Mouse (Mus musculus) Patski (cell line): Measurements from ENCODE around the gene Slc44a2. TPM values are rescaled to one million over a fixed set of nuclear protein-coding genes. Genes with fewer than 3 reads are reported as not detected.

Experiments
- ATAC-seq: fragments of 100-300 bp; one replicate; pipeline ENCODE4 v1.8.0; 2021
- CTCF ChIA-PET: fragments of 350-600 bp; sonication (Branson Sonifier 250); formaldehyde crosslinking; loops from one replicate; lab custom pipeline; 2022; ENCODE audit warnings: inconsistent platforms; lab: Charles Lee
- POLR2A ChIA-PET: fragments of 350-600 bp; sonication (Branson Sonifier 250); formaldehyde crosslinking; loops from one replicate; lab custom pipeline; 2022; ENCODE audit warnings: antibody characterized with exemption, inconsistent platforms; lab: Charles Lee
- DNase-seq: peaks from one replicate; pipeline ENCODE4 v3.0.0-alpha.2; 2011; ENCODE audit warnings: low read depth, low spot score
- H3K27me3 ChIP-seq: fragments of 371-371 bp; one replicate; pipeline ENCODE4 v1.5.1; 2021
- CTCF ChIP-seq: fragments of 100-300 bp; IDR thresholded peaks from one replicate; pipeline ENCODE4 v1.5.1; 2021
- in situ Hi-C: fragments of 300-500 bp; cut with MboI; formaldehyde crosslinking; loops from 3 replicates; pipeline ENCODE4 v1.11.1; 2018; ENCODE audit warnings: low pct_unique_long_range_greater_than_20kb, mixed read lengths
- polyA plus RNA-seq: library from polyadenylated mRNA; unstranded; gene quantifications from one replicate; pipeline ENCODE4 v1.2.3, GENCODE M21; 2021

Slc44a2 gene
- polyA plus RNA-seq, 1 experiment from 2014 or later, result 245 TPM

- no peaks in the 10 kb centered on the region for H3K27me3 ChIP-seq
- DNase-seq, result no peak
- no peak for ATAC-seq
- in situ Hi-C loops, result no loop called here
- TF ChIP-seq CTCF, result no peak
- ChIA-PET POLR2A (interaction anchor here (1.3 kb wide), 1 partner anchor 81 kb away, joined by 4 read pairs; no protein-coding TSS in a partner anchor), CTCF (interaction anchor here (2.5 kb wide), 1 partner anchor 11 kb away, joined by 11 read pairs; no protein-coding TSS in a partner anchor)
Observed at GRCm38 (mm10) chr9:21346627-21347365, 26.3 kb downstream of the Slc44a2 start.

DNA sequence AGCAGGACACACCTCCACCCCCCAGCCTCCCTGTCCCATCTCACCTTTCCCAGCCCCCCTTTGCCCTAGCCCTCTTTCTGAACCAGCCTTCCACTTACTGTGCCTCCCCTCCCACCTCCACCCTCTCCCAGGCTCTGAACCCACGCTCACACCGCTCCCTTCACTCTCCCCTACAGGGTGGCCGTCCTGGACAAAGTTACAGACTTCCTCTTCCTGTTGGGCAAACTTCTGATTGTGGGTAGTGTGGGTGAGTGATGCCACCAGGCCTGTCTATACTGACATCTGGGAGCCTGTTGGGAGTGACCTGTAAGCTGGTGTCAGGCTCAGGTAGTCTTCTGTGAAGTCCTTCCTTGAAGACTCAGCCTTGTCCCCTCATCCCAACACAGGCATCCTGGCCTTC lies 27.7 kb downstream of the Slc44a2 start:
- POLR2A ChIA-PET, result interaction anchor here (1.3 kb wide), 1 partner anchor 82 kb away, joined by 4 read pairs; no protein-coding TSS in a partner anchor
- in situ Hi-C loops, result no loop called here
- DNase-seq, result no peak

DNA sequence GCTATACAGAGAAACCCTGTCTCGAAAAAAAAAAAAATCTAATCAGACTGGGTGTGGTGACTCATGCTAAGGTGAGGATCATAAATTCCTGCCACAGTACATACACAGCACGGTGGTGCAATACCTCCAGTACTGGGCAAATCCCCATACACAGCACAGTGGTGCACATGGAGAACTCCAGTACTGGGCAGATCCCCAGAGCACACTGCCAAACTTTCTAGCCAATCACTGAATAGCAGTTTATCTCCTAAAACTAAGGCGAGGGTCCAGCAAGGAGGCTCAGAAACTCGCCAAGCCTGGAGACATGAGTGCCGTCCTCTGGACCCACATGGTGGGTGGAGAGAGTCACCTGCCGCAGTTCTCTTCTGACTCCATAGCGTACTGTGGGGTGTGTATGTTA lies 30.7 kb downstream of the Slc44a2 start:
- in situ Hi-C loops, result loop anchor here (5.0 kb wide), 1 partner anchor 34 kb away; no protein-coding TSS in a partner anchor

More for the DNA sequence above, 27.7 kb downstream of the Slc44a2 start:
- CTCF ChIA-PET, result no interaction called here
- ATAC-seq, result no peak
- TF ChIP-seq CTCF, result no peak
- H3K27me3 ChIP-seq, result no peaks in the 10 kb centered on the region

DNA sequence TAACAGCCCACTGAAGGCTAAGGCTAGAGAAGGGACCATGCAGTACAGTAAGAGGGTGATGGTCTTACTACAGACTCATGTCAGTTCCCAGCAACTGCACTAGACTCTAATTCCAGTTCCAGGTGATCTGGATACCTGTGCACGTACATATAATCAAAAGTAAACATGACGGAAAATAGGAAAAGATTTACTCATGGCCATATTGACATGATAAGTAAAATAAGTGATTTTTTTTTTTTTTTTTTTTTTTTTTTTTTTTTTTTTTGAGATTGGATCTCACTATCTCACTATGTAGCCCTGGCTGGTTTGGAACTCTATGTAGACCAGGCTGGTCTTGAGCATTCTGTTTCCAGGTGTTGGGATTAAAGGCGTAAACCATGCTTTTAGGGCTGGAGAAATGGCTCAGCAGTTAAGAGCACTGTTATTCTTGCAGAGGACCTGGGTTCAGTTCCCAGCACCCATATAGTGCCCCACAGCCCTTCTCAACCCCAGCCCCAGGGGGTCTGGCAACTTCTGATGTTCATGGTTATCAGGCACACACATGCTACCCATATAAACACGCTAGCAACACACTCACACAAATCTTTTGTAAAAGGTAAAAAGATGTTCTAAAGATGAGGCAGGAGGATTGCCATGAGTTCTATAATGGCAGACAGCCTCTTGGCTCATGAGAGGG lies 31.3 kb downstream of the Slc44a2 start:
- CTCF ChIA-PET, result interaction anchor here (1.8 kb wide), 1 partner anchor 17 kb away, joined by 7 read pairs; no protein-coding TSS in a partner anchor
- POLR2A ChIA-PET, result no interaction called here
- in situ Hi-C loops, result loop anchor here (5.0 kb wide), 1 partner anchor 35 kb away; no protein-coding TSS in a partner anchor
- ATAC-seq (no peak), DNase-seq (no peak)
- H3K27me3 ChIP-seq, result no peaks in the 10 kb centered on the region
- no peak for TF ChIP-seq CTCF

More for the DNA sequence above, 30.7 kb downstream of the Slc44a2 start:
- no peak for DNase-seq
- no peaks in the 10 kb centered on the region for H3K27me3 ChIP-seq
- no peak for TF ChIP-seq CTCF
- CTCF ChIA-PET, result interaction anchor here (1.8 kb wide), 1 partner anchor 16 kb away, joined by 7 read pairs; no protein-coding TSS in a partner anchor
- ATAC-seq, result no peak
- POLR2A ChIA-PET, result no interaction called here

DNA sequence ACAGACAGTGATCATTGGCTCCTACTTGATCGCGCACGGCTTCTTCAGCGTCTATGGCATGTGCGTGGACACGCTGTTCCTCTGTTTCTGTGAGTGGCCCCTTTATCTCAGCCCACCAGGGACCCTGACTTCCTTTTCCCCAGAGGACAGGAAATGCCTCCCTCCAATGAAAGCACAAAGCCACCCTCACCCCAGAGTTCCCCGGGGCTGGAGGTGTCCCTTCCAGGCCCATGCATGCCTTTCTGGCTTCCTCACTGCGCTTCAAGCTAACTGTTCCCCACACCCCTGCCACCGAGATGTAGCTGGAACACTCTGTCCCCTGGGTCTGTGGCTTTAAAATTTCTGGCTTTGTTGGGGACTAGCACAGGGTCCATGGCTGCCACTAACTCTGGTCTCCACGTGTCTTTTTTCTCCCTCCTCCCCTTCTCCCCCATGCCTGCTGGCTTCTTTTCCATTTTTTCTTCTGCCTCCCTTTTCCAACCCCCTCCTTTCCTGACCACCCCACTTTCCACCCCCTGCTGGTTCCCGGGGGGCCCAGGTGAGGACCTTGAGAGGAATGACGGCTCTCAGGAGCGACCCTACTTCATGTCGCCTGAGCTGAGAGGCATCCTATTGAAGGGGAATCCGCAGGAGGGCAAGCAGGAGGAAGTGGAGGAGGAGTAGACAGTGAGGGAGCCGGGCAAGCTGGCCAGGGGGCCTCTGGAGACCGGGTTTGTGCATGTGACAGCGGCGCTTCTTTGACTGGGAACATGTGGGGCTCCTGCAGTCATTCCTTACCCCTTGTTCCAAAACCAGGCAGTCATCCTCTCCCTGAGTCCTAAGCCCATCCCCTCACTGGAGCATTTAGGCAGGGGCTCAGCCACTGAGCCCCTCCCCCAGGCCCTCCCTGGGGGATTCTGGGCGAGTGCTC lies 32.2 kb downstream of the Slc44a2 start:
- ChIA-PET CTCF (no interaction called here), POLR2A (interaction anchor here (0.6 to 1.0 kb wide), 2 partner anchors 21 to 124 kb away, joined by 3 to 4 read pairs; no protein-coding TSS in a partner anchor)
- in situ Hi-C loops, result loop anchor here (5.0 kb wide), 1 partner anchor 35 kb away; no protein-coding TSS in a partner anchor
- ATAC-seq (no peak), DNase-seq (no peak)
- TF ChIP-seq CTCF, result no peak
- H3K27me3 ChIP-seq, result no peaks in the 10 kb centered on the region

GRCm38 (mm10) chr9:21353373-21353686 lies 32.8 kb downstream of the Slc44a2 start:
- in situ Hi-C loops, result loop anchor here (5.0 kb wide), 1 partner anchor 36 kb away; no protein-coding TSS in a partner anchor
- ChIA-PET CTCF (interaction anchor here (1.1 to 5.3 kb wide), 2 partner anchors 40 to 44 kb away, joined by 3 to 42 read pairs; no protein-coding TSS in a partner anchor), POLR2A (interaction anchor here (0.6 to 1.0 kb wide), 2 partner anchors 22 to 124 kb away, joined by 3 to 4 read pairs; no protein-coding TSS in a partner anchor)
- no peak for DNase-seq
- no peak for ATAC-seq
- no peak for TF ChIP-seq CTCF
- H3K27me3 ChIP-seq, result no peaks in the 10 kb centered on the region

DNA sequence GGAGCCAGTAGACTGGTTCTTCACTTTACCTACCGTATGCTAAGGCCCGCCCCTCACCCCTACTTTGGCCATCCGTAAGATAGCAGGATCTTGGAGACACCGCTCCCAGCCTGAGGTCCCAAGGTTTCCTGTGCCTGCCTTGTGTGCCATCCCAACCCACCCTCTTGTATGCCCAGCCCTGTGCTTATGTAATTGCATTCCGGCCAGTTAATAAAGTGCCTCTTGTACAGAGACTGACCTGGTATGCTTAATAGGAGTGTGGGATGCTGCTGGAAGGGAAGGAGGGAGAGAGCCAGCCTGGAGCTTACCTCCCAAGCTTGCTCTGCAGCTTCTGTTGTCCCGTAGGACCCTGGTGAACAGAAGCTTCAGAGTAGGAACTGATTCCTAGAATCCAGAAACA lies 34.3 kb downstream of the Slc44a2 start:
- ChIA-PET POLR2A (no interaction called here), CTCF (interaction anchor here (1.3 to 5.3 kb wide), 3 partner anchors 40 to 55 kb away, joined by 4 to 74 read pairs (median 42); no protein-coding TSS in a partner anchor)
- H3K27me3 ChIP-seq, result no peaks in the 10 kb centered on the region
- TF ChIP-seq CTCF, result no peak
- ATAC-seq, result no peak
- in situ Hi-C loops, result loop anchor here (5.0 kb wide), 1 partner anchor 37 kb away; no protein-coding TSS in a partner anchor
- DNase-seq, result no peak

- no peak for DNase-seq
- ATAC-seq, result no peak
- CTCF ChIA-PET, result interaction anchor here (0.7 to 5.3 kb wide), 28 partner anchors 8 to 134 kb away, joined by 3 to 74 read pairs (median 6); partner anchors contain the start of genes Cdkn2d and Slc44a2
- TF ChIP-seq CTCF, result peak; percentile 78
- POLR2A ChIA-PET, result interaction anchor here (0.6 to 2.2 kb wide), 8 partner anchors 11 to 91 kb away, joined by 3 to 13 read pairs (median 4); no protein-coding TSS in a partner anchor
- H3K27me3 ChIP-seq, result no peaks in the 10 kb centered on the region
- in situ Hi-C loops, result no loop called here
Observed at GRCm38 (mm10) chr9:21356981-21357718, 36.7 kb downstream of the Slc44a2 start.
